Mouse (Mus musculus) thymus, adult 2 months (tissue): ENCODE measurements around the gene Casz1.

Source experiments
- CTCF ChIP-seq: fragments of 200-500 bp; IDR thresholded peaks from 2 replicates; pipeline ENCODE4 v1.5.1; 2012; ENCODE audit warnings: mild to moderate bottlenecking, control low read depth, low read length, moderate library complexity, borderline replicate concordance; ENCODE audit not compliant: control insufficient read depth, poor library complexity, insufficient read depth; ENCODE audit errors: extremely low read depth
- POLR2A ChIP-seq: fragments of 200-500 bp; IDR thresholded peaks from 2 replicates; pipeline ENCODE4 v1.6.1; 2012; ENCODE audit warnings: mild to moderate bottlenecking, low read length, control low read depth, moderate library complexity; ENCODE audit not compliant: control insufficient read depth, poor library complexity, insufficient read depth; ENCODE audit errors: extremely low read depth

DNA sequence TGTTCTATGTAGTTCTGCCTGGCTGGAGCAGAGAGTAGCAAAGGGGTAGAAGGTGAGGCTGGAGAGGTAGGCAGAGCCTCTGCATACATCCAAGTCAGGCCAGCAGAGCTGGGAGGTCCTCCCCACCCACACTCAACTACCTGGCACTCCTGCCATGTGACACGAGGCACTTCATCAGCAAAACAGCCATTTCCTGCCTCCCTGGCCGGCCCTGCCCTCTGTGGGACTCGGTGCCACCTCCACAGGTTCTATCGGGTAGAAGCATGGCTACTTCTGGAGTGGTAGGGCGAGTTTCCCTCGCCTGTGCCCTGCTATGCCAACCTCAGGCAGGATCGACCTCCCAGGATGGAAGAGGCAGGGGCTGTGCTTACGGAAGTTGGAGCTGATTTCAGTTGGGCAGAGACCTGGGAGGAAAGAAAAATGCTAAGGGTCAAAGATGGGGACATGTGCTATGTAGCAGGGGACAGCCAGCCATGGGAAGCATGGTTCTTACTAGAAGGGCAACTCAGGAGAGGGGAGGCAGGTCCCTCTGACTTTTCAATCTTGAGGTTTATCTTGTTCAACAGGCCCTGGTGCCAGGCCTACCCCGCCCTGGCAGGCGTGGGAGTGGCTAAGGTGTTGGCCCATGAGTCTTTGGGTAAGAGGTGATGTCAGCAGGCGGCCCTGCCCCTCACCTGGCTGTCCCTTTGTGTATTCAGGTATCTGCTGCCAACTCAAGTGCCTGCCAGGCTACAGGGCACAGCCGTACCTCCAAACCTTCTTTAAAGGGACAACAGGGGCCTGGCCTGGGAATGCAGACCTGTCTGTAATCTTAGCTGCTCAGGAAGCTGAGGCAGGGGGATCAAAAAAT lies 6.5 kb upstream of the Casz1 start:
- TF ChIP-seq POLR2A (no peak), CTCF (no peak)
